ENCODE assay signal across 8 mouse cellular contexts in genomic region chr4:133829281-133830070, GRCm38 (mm10). TPM values are rescaled to one million over a fixed set of nuclear protein-coding genes. Genes with fewer than 3 reads are reported as not detected.
DNase-seq lines count a peak whose midpoint lies in the region; TF ChIP-seq lines count a peak whose summit lies in the region.

No protein-coding gene starts in this region.

- no peak overlapping the region for H3K4me3 ChIP-seq in CH12.LX (replicated peaks in 1 of 3; ENCODE audit: low read depth in 2 of 3, low read length in 2 of 3, poor library complexity in 1 of 3)
- no peak overlapping the region for H3K4me3 ChIP-seq in embryonic fibroblast, embryonic 13.5 days (ENCODE audit: insufficient read depth, low read length)

- H3K36me3 ChIP-seq in CH12.LX (replicated peaks in 1 of 2; ENCODE audit: control insufficient read depth in 1 of 2, insufficient read depth in 1 of 2, low read length in 1 of 2) = no peaks in the 10 kb centered on the region

- dilution Hi-C loops in CH12.LX (cut with MboI; ENCODE audit: extremely low pct_ligation_motif_present, extremely low pct_unique_long_range_greater_than_20kb, low sequenced_read_pairs) = no loop called here

- TF ChIP-seq CTCF in CH12.LX (conservative IDR thresholded peaks at IDR 0.05 in 1 of 2, IDR thresholded peaks at IDR 0.05 in 1 of 2; ENCODE audit: low read depth in 2 of 2, low read length in 2 of 2) = peak; percentile 88
- peak; percentile 25; the same call in 1 of the 2 replicates for TF ChIP-seq CTCF in embryonic fibroblast, embryonic 13.5 days (IDR thresholded peaks at IDR 0.05; ENCODE audit: borderline replicate concordance, insufficient read depth, low read length)

- no peak overlapping the region for H3K27ac ChIP-seq in CH12.LX (ENCODE audit: insufficient read depth, low read depth)
- no peak overlapping the region for H3K27ac ChIP-seq in embryonic fibroblast, embryonic 13.5 days (ENCODE audit: insufficient read depth, low read length)

- H3K9ac ChIP-seq in CH12.LX (ENCODE audit: insufficient read depth, low read depth) = no peak overlapping the region

- intact Hi-C loops in heart, postnatal 14 days (cut with DNase I) = loop anchor here (1.0 to 5.0 kb wide), 4 partner anchors 15 to 237 kb away; no protein-coding TSS in a partner anchor

- no peak overlapping the region for H3K4me2 ChIP-seq in CH12.LX (ENCODE audit: insufficient read depth, low read depth, poor library complexity, severe bottlenecking)

- H3K9me3 ChIP-seq in CH12.LX (replicated peaks; ENCODE audit: low read length) = peaks cover 2% of the 10 kb centered on the region

- DNase-seq in CH12.LX (ENCODE audit: extremely low read depth) = peak; percentile 72
- peak; percentile 61 to 74 for DNase-seq in adrenal gland, postnatal 36 days
- DNase-seq in heart, postnatal 14 days = peak; percentile 70 to 81
- DNase-seq in layer of hippocampus, adult 18-20 months (ENCODE audit: low spot score in 2 of 2) = peak; percentile 54 to 90
- DNase-seq in lung, adult 18-20 months = peak; percentile 65 to 72
- peak; percentile 28 for DNase-seq in ovary, adult 18-20 months (ENCODE audit: low spot score)
- DNase-seq in thymus, postnatal 10 days (ENCODE audit: low spot score in 2 of 2) = peak; percentile 71 to 82

- no peaks in the 10 kb centered on the region for H3K79me2 ChIP-seq in CH12.LX (replicated peaks; ENCODE audit: control insufficient read depth, extremely low read depth, insufficient read depth, poor library complexity, severe bottlenecking)

- no peaks in the 10 kb centered on the region for H3K27me3 ChIP-seq in CH12.LX (replicated peaks)

- no peak for TF ChIP-seq EP300 in CH12.LX (IDR thresholded peaks at IDR 0.05; ENCODE audit: low read length)

- peaks cover 9 to 31% of the 10 kb centered on the region in 2 experiments for H3K4me1 ChIP-seq in CH12.LX (ENCODE audit: control insufficient read depth in 1 of 2, insufficient read depth in 2 of 2)
- H3K4me1 ChIP-seq in embryonic fibroblast, embryonic 13.5 days (ENCODE audit: control insufficient read depth, insufficient read depth, low read length) = no peaks in the 10 kb centered on the region

- TF ChIP-seq RAD21 in CH12.LX (IDR thresholded peaks at IDR 0.05; ENCODE audit: low read depth, low read length) = peak; percentile 89

- no peak for TF ChIP-seq POLR2A in CH12.LX (IDR thresholded peaks at IDR 0.05; ENCODE audit: low read depth, low read length)
- no peak for TF ChIP-seq POLR2A in embryonic fibroblast, embryonic 13.5 days (IDR thresholded peaks at IDR 0.05; ENCODE audit: low read depth, low read length)

- in situ Hi-C loops in CH12.LX (cut with MboI; ENCODE audit: low pct_ligation_motif_present, low pct_unique_long_range_greater_than_20kb, low sequenced_read_pairs) = loop anchor here (5.0 kb wide), 2 partner anchors 167 to 232 kb away; no protein-coding TSS in a partner anchor

TF ChIP-seq in CH12.LX, 34 proteins besides CTCF, POLR2A, EP300 and RAD21:
- TF ChIP-seq ZC3H11A (IDR thresholded peaks at IDR 0.05; ENCODE audit: low read depth, low read length) = peak; percentile 75
- peak; percentile 88 for TF ChIP-seq SMC3 (IDR thresholded peaks at IDR 0.05; ENCODE audit: low read depth, low read length)
- no peak for TF ChIP-seq GABPA (IDR thresholded peaks at IDR 0.05; ENCODE audit: insufficient replicate concordance, low read depth, low read length)
- no peak for TF ChIP-seq JUN (IDR thresholded peaks at IDR 0.05; ENCODE audit: insufficient read depth, low read depth, low read length)

RNA-seq across cellular contexts. Expression of gene Rps6ka1, which starts 58.1 kb away (rescaled TPM):
- 118 and 130 TPM in 2 replicates for total RNA-seq in CH12.LX (2012; rRNA removed)
- 70.4 and 72.5 TPM in 2 replicates for total RNA-seq in CH12.LX (2014; rRNA removed)
- polyA plus RNA-seq in CH12.LX (2012; ENCODE audit: insufficient read length, low read depth) = 113 and 123 TPM in 2 replicates
- total RNA-seq in adrenal gland, postnatal 36 days (2021) = 10 to 100 TPM; 13.6 to 18.1 TPM
- 4.2 and 4.8 TPM in 2 replicates for polyA plus RNA-seq in embryonic fibroblast, embryonic 13.5 days (2011; ENCODE audit: insufficient read length, low read depth, missing spikeins)
- 1 to 10 TPM; 7.4 to 9.3 TPM for total RNA-seq in heart, postnatal 14 days (2021)
- 10 to 100 TPM; 10.6 to 10.9 TPM for total RNA-seq in layer of hippocampus, adult 18-20 months (2021)
